Comparison of ENCODE assay signal across 9 mouse cellular contexts in genomic region chr15:26875687-26876086, GRCm38 (mm10). TPM values are rescaled to one million over a fixed set of nuclear protein-coding genes. Genes with fewer than 3 reads are reported as not detected.
DNase-seq lines count a peak whose midpoint lies in the region; TF ChIP-seq lines count a peak whose summit lies in the region.
"Had no signal": no experiment of that assay in that cellular context is flagged by ENCODE, and none has a peak within 500 bp of the region (broad histone marks: within the 10 kb centered on the region; RNA-seq: fewer than 3 reads in every experiment).

No protein-coding gene starts in this region.

- no peaks in the 10 kb centered on the region for H3K36me3 ChIP-seq in myocyte (ENCODE audit: control insufficient read depth, insufficient read depth)

- H3K27me3 ChIP-seq in myocyte (ENCODE audit: control insufficient read depth, insufficient read depth, insufficient read length): no peaks in the 10 kb centered on the region

- H3K79me2 ChIP-seq in myocyte (ENCODE audit: control insufficient read depth, insufficient read depth): no peaks in the 10 kb centered on the region

- peak overlapping the region; percentile 32 for H3K4me2 ChIP-seq in myocyte (ENCODE audit: low read depth)

- no peak overlapping the region for H3ac ChIP-seq in myocyte (ENCODE audit: control insufficient read depth, insufficient read length)

- H3K4me3 ChIP-seq in myocyte: no peak overlapping the region

- no peak for TF ChIP-seq POLR2A in myocyte (IDR thresholded peaks at IDR 0.05; ENCODE audit: insufficient read length, low read depth)

- intact Hi-C loops in left cerebral cortex, postnatal 10 days (cut with DNase I): loop anchor here (10.0 kb wide), 1 partner anchor 309 kb away; no protein-coding TSS in a partner anchor

- peak; percentile 81 for DNase-seq in NIH3T3 (ENCODE audit: low read depth)
- DNase-seq in adrenal gland, postnatal 10 days: peak; percentile 79
- DNase-seq in frontal cortex, postnatal 36 days (ENCODE audit: low spot score in 2 of 2): peak; percentile 63 to 81
- DNase-seq in kidney, adult 11 months: peak; percentile 16
- DNase-seq in left cerebral cortex, postnatal 10 days (ENCODE audit: extremely low spot score in 1 of 2, low spot score in 2 of 2): peak; percentile 72 to 77
- DNase-seq in c-Kit-positive CD71-positive TER-119-positive erythroid progenitor cells, embryonic 14.5 days (ENCODE audit: low spot score): no peak
- no peak for DNase-seq in spleen, postnatal 4 days (ENCODE audit: low spot score in 2 of 2)

TF ChIP-seq in myocyte, 11 proteins besides CTCF, POLR2A, EP300 and RAD21:
- TF ChIP-seq CEBPB (IDR thresholded peaks at IDR 0.05; ENCODE audit: insufficient read depth, poor library complexity, severe bottlenecking) (peak; percentile 68; the same call in 1 of the 2 replicates), USF1 (IDR thresholded peaks at IDR 0.05; ENCODE audit: low read depth) (no peak), E2F4 (IDR thresholded peaks at IDR 0.05; ENCODE audit: insufficient read depth) (no peak), TCF3 (IDR thresholded peaks at IDR 0.05; ENCODE audit: insufficient read length, low read depth) (no peak)

RNA-seq across cellular contexts. Expression of gene Fbxl7, which starts 19.7 kb away (rescaled TPM):
- 10 to 100 TPM in 1 of 2 experiments, 1 to 10 TPM in 1; 9.2 to 14.1 TPM for total RNA-seq in adrenal gland, postnatal 10 days (2021)
- total RNA-seq in left cerebral cortex, postnatal 10 days (2021): 1 to 10 TPM; 2.9 to 3.8 TPM
- 8.3 TPM for polyA plus RNA-seq in myocyte (2012; fragmentation: generic; extraction: Trizol)
- total RNA-seq: common myeloid progenitor, adult 5-6 weeks had no signal

Comparison
In these comparisons a context has a peak if more than half of its experiments do, and no peak if none do; other contexts are left out.
1. DNase-seq: peak in NIH3T3 (single experiment), adrenal gland, postnatal 10 days (single experiment), frontal cortex, postnatal 36 days (2 of 2), kidney, adult 11 months (single experiment) and left cerebral cortex, postnatal 10 days (2 of 2); none in c-Kit-positive CD71-positive TER-119-positive erythroid progenitor cells, embryonic 14.5 days (single experiment) and spleen, postnatal 4 days (0 of 2).